In the genomic region with DNA sequence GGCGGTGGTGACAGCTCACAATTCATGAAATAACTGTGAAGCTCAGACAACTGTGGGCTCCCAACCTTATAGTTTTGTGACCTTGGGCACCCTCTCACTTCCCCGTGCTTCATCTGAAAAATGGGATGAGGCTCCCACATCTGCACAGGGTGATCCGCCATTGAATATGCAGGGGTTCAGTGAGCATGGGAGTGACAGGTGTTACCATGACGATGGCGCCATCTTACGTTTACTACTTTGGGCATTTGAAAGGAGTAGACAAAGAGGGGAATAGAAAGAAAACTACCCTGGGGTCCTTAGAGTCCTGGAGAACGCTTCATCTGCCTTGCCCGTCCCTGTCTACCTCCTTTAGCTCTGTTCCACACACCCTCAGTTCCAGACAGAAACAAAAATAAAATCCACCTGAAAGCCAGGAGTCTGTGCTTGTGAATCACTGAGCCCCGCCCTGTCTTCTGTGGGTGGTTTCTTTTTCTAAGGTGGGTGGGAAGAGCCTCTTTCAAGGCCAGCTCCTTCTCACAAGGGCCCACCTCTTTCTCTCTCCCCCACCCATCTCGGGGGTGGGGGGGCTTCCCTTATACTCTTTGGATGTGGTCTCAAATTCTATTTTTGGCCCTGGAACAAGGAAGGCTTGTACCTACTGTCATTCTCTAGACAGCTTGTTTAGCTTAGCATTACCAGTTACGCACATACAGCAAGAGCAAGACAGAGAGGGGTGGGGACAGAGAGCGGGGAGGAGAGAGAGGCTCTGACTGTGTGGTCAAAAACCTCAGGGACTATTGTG, we compare ENCODE assay signal across 11 mouse cellular contexts. TPM values are rescaled to one million over a fixed set of nuclear protein-coding genes. Genes with fewer than 3 reads are reported as not detected.
DNase-seq lines count a peak whose midpoint lies in the region; ATAC-seq and TF ChIP-seq lines count a peak whose summit lies in the region.
"Had no signal": no experiment of that assay in that cellular context is flagged by ENCODE, and none has a peak within 500 bp of the region (broad histone marks: within the 10 kb centered on the region; RNA-seq: fewer than 3 reads in every experiment).

No protein-coding gene starts in this region.

- no peaks in the 10 kb centered on the region for H3K9me3 ChIP-seq in neural tube, embryonic 14.5 days (ENCODE audit: control insufficient read depth, low read length)
- no peaks in the 10 kb centered on the region for H3K9me3 ChIP-seq in stomach, postnatal 0 days (ENCODE audit: control insufficient read depth, low read length)

- TF ChIP-seq EP300 in stomach, postnatal 0 days (optimal IDR thresholded peaks at IDR 0.05): peak; percentile 30

- peaks cover 9% of the 10 kb centered on the region; the same call in 1 of the 2 replicates for H3K4me1 ChIP-seq in neural tube, embryonic 14.5 days (ENCODE audit: control insufficient read depth, insufficient read depth, low read length)
- peaks cover 7% of the 10 kb centered on the region for H3K4me1 ChIP-seq in cortical plate, adult 2 months (ENCODE audit: control insufficient read depth, insufficient read depth, low read length)
- H3K4me1 ChIP-seq in stomach, postnatal 0 days (replicated peaks; ENCODE audit: control insufficient read depth, insufficient read depth): peaks cover 5% of the 10 kb centered on the region

- H3K4me3 ChIP-seq in neural tube, embryonic 14.5 days (ENCODE audit: low read depth, low read length): no peak overlapping the region
- no peak overlapping the region for H3K4me3 ChIP-seq in cortical plate, adult 2 months (ENCODE audit: insufficient read depth, low read length)
- H3K4me3 ChIP-seq in stomach, postnatal 0 days (ENCODE audit: low read depth, low read length): no peak overlapping the region
- H3K4me3 ChIP-seq: heart, embryonic 12.5 days had no signal

- 0 out of 2 replicates have a peak overlapping the region, but pooled peaks have one; percentile 8 for H3K9ac ChIP-seq in neural tube, embryonic 14.5 days (replicated peaks; ENCODE audit: low read depth, low read length)
- no peak overlapping the region for H3K9ac ChIP-seq in stomach, postnatal 0 days (ENCODE audit: low read length)
- H3K9ac ChIP-seq: heart, embryonic 12.5 days had no signal

- WGBS in neural tube, embryonic 14.5 days: 61% methylated on average over 12 of the region's 12 CpGs
- 51% methylated on average over 12 of the region's 12 CpGs for WGBS in stomach, postnatal 0 days

- no peak overlapping the region for H3K27ac ChIP-seq in neural tube, embryonic 14.5 days (ENCODE audit: low read depth, low read length)
- H3K27ac ChIP-seq in cortical plate, adult 2 months (ENCODE audit: insufficient read depth, low read length): peak overlapping the region; percentile 51; the same call in 1 of the 2 replicates
- peak overlapping the region; percentile 74 for H3K27ac ChIP-seq in stomach, postnatal 0 days (replicated peaks)

- H3K27me3 ChIP-seq in neural tube, embryonic 14.5 days (ENCODE audit: control insufficient read depth, insufficient read depth, low read length): no peaks in the 10 kb centered on the region
- H3K27me3 ChIP-seq in stomach, postnatal 0 days (ENCODE audit: control insufficient read depth, insufficient read depth, low read length): no peaks in the 10 kb centered on the region
- H3K27me3 ChIP-seq: heart, embryonic 12.5 days had no signal

- intact Hi-C loops in left cerebral cortex, postnatal 25 days (cut with DNase I): no loop called here

- ATAC-seq in neural tube, embryonic 14.5 days (ENCODE audit: low read depth): no peak
- peak; percentile 50; the same call in 1 of the 2 replicates for ATAC-seq in stomach, postnatal 0 days (ENCODE audit: low FRiP score, low TSS enrichment)
- no peak for ATAC-seq in megakaryocyte, adult 5-6 weeks (ENCODE audit: poor library complexity, severe bottlenecking)

- no peak for DNase-seq in neural tube, embryonic 10.5 days (ENCODE audit: extremely low spot score, low spot score)
- peak; percentile 50 to 93 for DNase-seq in left cerebral cortex, postnatal 25 days (ENCODE audit: low spot score in 2 of 2)
- peak; percentile 60 for DNase-seq in stomach, postnatal 0 days (ENCODE audit: low spot score)
- DNase-seq in gastrocnemius, postnatal 10 days: no peak
- DNase-seq in cerebellum, postnatal 4 days (ENCODE audit: low spot score in 2 of 2): no peak
- DNase-seq: layer of hippocampus, adult 9-11 months; lung, postnatal 14 days had no signal

- no peaks in the 10 kb centered on the region for H3K36me3 ChIP-seq in neural tube, embryonic 14.5 days (ENCODE audit: control insufficient read depth, insufficient read depth, low read length)
- H3K36me3 ChIP-seq in stomach, postnatal 0 days (ENCODE audit: control insufficient read depth, insufficient read depth, low read length): no peaks in the 10 kb centered on the region

- H3K4me2 ChIP-seq in neural tube, embryonic 14.5 days (ENCODE audit: low read depth, low read length): no peak overlapping the region
- H3K4me2 ChIP-seq in stomach, postnatal 0 days (replicated peaks; ENCODE audit: low read depth): no peak overlapping the region
- H3K4me2 ChIP-seq: heart, embryonic 12.5 days had no signal

- no peak for TF ChIP-seq POLR2A in cortical plate, adult 2 months (IDR thresholded peaks at IDR 0.05; ENCODE audit: extremely low read depth, insufficient read depth, low read length)

- no peak for TF ChIP-seq CTCF in cortical plate, adult 2 months (IDR thresholded peaks at IDR 0.05; ENCODE audit: extremely low read depth, insufficient read depth, low read length)
- no peak for TF ChIP-seq CTCF in stomach, postnatal 0 days (IDR thresholded peaks at IDR 0.05; ENCODE audit: low read depth)

RNA-seq across cellular contexts. Expression of gene Rab44, which starts 41.6 kb away (rescaled TPM):
- polyA plus RNA-seq in neural tube, embryonic 14.5 days (2014; fragmentation: Nextera tagmentation; extraction: Ambion mirVana): not detected in 2 replicates
- polyA plus RNA-seq in cortical plate, adult 2 months (2012; rRNA removed): 0.13 and 0.19 TPM in 2 replicates
- total RNA-seq in left cerebral cortex, postnatal 25 days (2021): under 1 TPM in 1 of 2 experiments, not detected in 1; 0.14 TPM
- 1.4 and 2.2 TPM in 2 replicates for polyA plus RNA-seq in stomach, postnatal 0 days (2015; fragmentation: Nextera tagmentation; extraction: Ambion mirVana)
- 52.2 and 62.4 TPM in 2 replicates for total RNA-seq in megakaryocyte, adult 5-6 weeks (2015)
- total RNA-seq in megakaryocyte, adult 5-6 weeks (2017): 104 and 105 TPM in 2 replicates
- total RNA-seq in gastrocnemius, postnatal 10 days (2021): 1 to 10 TPM in 1 of 2 experiments, under 1 TPM in 1; 0.68 to 1.6 TPM

Comparison
In these comparisons a context has a peak if more than half of its experiments do, and no peak if none do; other contexts are left out.
1. DNase-seq: peak in left cerebral cortex, postnatal 25 days (2 of 2) and stomach, postnatal 0 days (single experiment); none in neural tube, embryonic 10.5 days (single experiment), gastrocnemius, postnatal 10 days (single experiment) and cerebellum, postnatal 4 days (0 of 2).
2. RNA of gene Rab44, which starts 41.6 kb away (total RNA-seq): 52.2 to 105 TPM in megakaryocyte, adult 5-6 weeks; 0.68 to 1.6 TPM in gastrocnemius, postnatal 10 days and 0.14 TPM in left cerebral cortex, postnatal 25 days; every median in the first group is over 10 times any median in the second.